In the genomic region with DNA sequence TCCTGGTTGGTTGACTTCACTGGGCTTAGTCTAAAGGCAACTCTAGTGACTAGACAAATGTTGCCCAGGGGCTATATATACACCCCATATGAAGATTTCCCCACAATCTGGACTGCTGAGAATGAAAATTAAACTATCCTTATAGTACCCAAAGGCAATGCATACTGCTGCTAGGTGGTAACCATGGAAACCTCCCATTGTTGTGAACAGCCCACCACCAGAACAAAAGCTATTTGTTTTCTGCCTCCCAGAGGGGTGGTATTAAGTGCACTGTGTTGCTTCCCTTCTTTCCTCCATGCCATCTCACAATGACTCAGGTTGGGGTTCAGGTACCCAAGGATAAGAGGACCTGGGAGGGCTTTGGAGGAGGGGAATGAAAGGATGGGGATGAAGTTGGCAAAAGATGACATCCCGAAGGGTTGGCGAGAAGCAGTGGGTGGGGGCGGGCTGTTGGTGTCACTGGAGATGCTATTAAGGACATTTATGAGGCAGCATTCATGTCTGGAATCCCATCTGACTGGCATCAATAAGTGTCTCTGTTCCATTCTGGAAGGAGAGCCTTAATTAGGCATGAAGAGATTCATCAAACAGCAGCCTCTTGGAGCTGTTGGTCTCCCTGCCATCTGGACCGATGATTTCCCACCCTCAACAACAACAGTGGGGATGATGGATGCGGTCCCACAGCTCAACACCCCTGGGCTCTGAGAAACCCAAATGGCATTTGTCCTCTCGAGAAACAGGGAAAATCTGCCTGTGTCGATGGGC, we compare ENCODE assay signal across 19 mouse cellular contexts.
DNase-seq lines count a peak whose midpoint lies in the region; ATAC-seq and TF ChIP-seq lines count a peak whose summit lies in the region.
"Had no signal": no experiment of that assay in that cellular context is flagged by ENCODE, and none has a peak within 500 bp of the region (broad histone marks: within the 10 kb centered on the region; RNA-seq: fewer than 3 reads in every experiment).

No protein-coding gene starts in this region.

- no peak overlapping the region for H3K4me2 ChIP-seq in forebrain, embryonic 14.5 days (ENCODE audit: low read length)
- no peak overlapping the region for H3K4me2 ChIP-seq in forebrain, embryonic 12.5 days
- H3K4me2 ChIP-seq in forebrain, postnatal 0 days (ENCODE audit: low read depth), result no peak overlapping the region
- H3K4me2 ChIP-seq in hindbrain, postnatal 0 days (ENCODE audit: low read depth, low read length), result no peak overlapping the region
- H3K4me2 ChIP-seq: limb, embryonic 15.5 days; stomach, embryonic 15.5 days had no signal

- no peak overlapping the region for H3K9ac ChIP-seq in forebrain, embryonic 14.5 days (ENCODE audit: low read length)
- no peak overlapping the region for H3K9ac ChIP-seq in forebrain, embryonic 12.5 days
- no peak overlapping the region for H3K9ac ChIP-seq in forebrain, postnatal 0 days
- H3K9ac ChIP-seq in hindbrain, postnatal 0 days (replicated peaks; ENCODE audit: low read length), result no peak overlapping the region
- H3K9ac ChIP-seq: limb, embryonic 15.5 days; stomach, embryonic 15.5 days had no signal

- H3K27me3 ChIP-seq in forebrain, embryonic 14.5 days (replicated peaks; ENCODE audit: control insufficient read depth, insufficient read depth, low read length), result no peaks in the 10 kb centered on the region
- H3K27me3 ChIP-seq in forebrain, embryonic 12.5 days, result no peaks in the 10 kb centered on the region
- no peaks in the 10 kb centered on the region for H3K27me3 ChIP-seq in forebrain, postnatal 0 days (ENCODE audit: insufficient read depth, low read length)
- H3K27me3 ChIP-seq in hindbrain, postnatal 0 days (ENCODE audit: insufficient read depth, low read length), result no peaks in the 10 kb centered on the region
- H3K27me3 ChIP-seq: limb, embryonic 15.5 days; stomach, embryonic 15.5 days had no signal

- DNase-seq in forebrain, embryonic 14.5 days (ENCODE audit: low spot score), result peak; percentile 36
- peak; percentile 10 for DNase-seq in R1 (ENCODE audit: low read depth, low spot score)
- DNase-seq in forebrain, postnatal 0 days, result peak; percentile 43
- DNase-seq in hindbrain, postnatal 0 days (ENCODE audit: low spot score), result peak; percentile 44
- DNase-seq in adrenal gland, adult 8-10 months, result no peak
- DNase-seq in right cerebral cortex, postnatal 4 days, result no peak
- DNase-seq in kidney, postnatal 10 days, result no peak
- DNase-seq: adrenal gland, adult 2 months; cerebellum, adult 18-20 months; heart, adult 11 months; heart, postnatal 4 days; kidney, adult 11 months; kidney, postnatal 14 days; lung, postnatal 10 days; thymus, adult 2 months had no signal

- peaks cover 11% of the 10 kb centered on the region for H3K4me1 ChIP-seq in forebrain, embryonic 14.5 days (ENCODE audit: control insufficient read depth, insufficient read depth, low read length)
- H3K4me1 ChIP-seq in forebrain, embryonic 12.5 days, result peaks cover 19% of the 10 kb centered on the region
- no peaks in the 10 kb centered on the region for H3K4me1 ChIP-seq in forebrain, postnatal 0 days (ENCODE audit: insufficient read depth)
- peaks cover 5% of the 10 kb centered on the region; the same call in 1 of the 2 replicates for H3K4me1 ChIP-seq in hindbrain, postnatal 0 days (ENCODE audit: insufficient read depth, low read length)

- no peaks in the 10 kb centered on the region for H3K9me3 ChIP-seq in forebrain, embryonic 14.5 days (replicated peaks; ENCODE audit: control insufficient read depth, low read length)
- H3K9me3 ChIP-seq in forebrain, embryonic 12.5 days, result no peaks in the 10 kb centered on the region
- H3K9me3 ChIP-seq in forebrain, postnatal 0 days (ENCODE audit: low read length), result no peaks in the 10 kb centered on the region
- no peaks in the 10 kb centered on the region for H3K9me3 ChIP-seq in hindbrain, postnatal 0 days (ENCODE audit: low read length)
- H3K9me3 ChIP-seq: limb, embryonic 15.5 days; stomach, embryonic 15.5 days had no signal

- WGBS in forebrain, embryonic 14.5 days, result 65% methylated on average over 7 of the region's 7 CpGs
- 87% methylated on average over 7 of the region's 7 CpGs for WGBS in forebrain, embryonic 12.5 days
- 58% methylated on average over 7 of the region's 7 CpGs for WGBS in forebrain, postnatal 0 days
- 30% methylated on average over 7 of the region's 7 CpGs for WGBS in hindbrain, postnatal 0 days

- H3K36me3 ChIP-seq in forebrain, embryonic 14.5 days (ENCODE audit: control insufficient read depth, insufficient read depth, low read length), result peaks cover 30% of the 10 kb centered on the region
- H3K36me3 ChIP-seq in forebrain, embryonic 12.5 days (replicated peaks), result peaks cover 37% of the 10 kb centered on the region
- H3K36me3 ChIP-seq in forebrain, postnatal 0 days (ENCODE audit: insufficient read depth), result peaks cover 34% of the 10 kb centered on the region
- H3K36me3 ChIP-seq in hindbrain, postnatal 0 days (ENCODE audit: insufficient read depth, low read length), result no peaks in the 10 kb centered on the region
- H3K36me3 ChIP-seq: stomach, embryonic 15.5 days had no signal

- no peak overlapping the region for H3K4me3 ChIP-seq in forebrain, embryonic 14.5 days (ENCODE audit: low read depth, low read length)
- no peak overlapping the region for H3K4me3 ChIP-seq in forebrain, embryonic 12.5 days (replicated peaks)
- no peak overlapping the region for H3K4me3 ChIP-seq in forebrain, postnatal 0 days (ENCODE audit: low read depth, low read length)
- H3K4me3 ChIP-seq in hindbrain, postnatal 0 days (ENCODE audit: low read length), result no peak overlapping the region
- H3K4me3 ChIP-seq: limb, embryonic 15.5 days; myocyte; stomach, embryonic 15.5 days had no signal

- no peak overlapping the region for H3K27ac ChIP-seq in forebrain, embryonic 14.5 days (ENCODE audit: low read depth, low read length)
- no peak overlapping the region for H3K27ac ChIP-seq in forebrain, embryonic 12.5 days
- 0 out of 2 replicates have a peak overlapping the region, but pooled peaks have one; percentile 35 for H3K27ac ChIP-seq in forebrain, postnatal 0 days (ENCODE audit: low read depth, low read length)
- H3K27ac ChIP-seq in hindbrain, postnatal 0 days, result no peak overlapping the region; the same call in 1 of the 2 replicates
- H3K27ac ChIP-seq: limb, embryonic 15.5 days; stomach, embryonic 15.5 days had no signal

- peak; percentile 36; the same call in 1 of the 2 replicates for ATAC-seq in forebrain, embryonic 14.5 days
- ATAC-seq in forebrain, embryonic 12.5 days (ENCODE audit: low FRiP score), result no peak
- ATAC-seq in forebrain, postnatal 0 days, result peak; percentile 50
- ATAC-seq in hindbrain, postnatal 0 days, result 0 out of 2 replicates have a peak, but pooled peaks have one; percentile 25

- TF ChIP-seq CTCF in forebrain, postnatal 0 days (IDR thresholded peaks at IDR 0.05; ENCODE audit: low read depth), result no peak
- TF ChIP-seq CTCF in hindbrain, postnatal 0 days (IDR thresholded peaks at IDR 0.05; ENCODE audit: low read depth), result no peak

Comparison
In these comparisons a context has a peak if more than half of its experiments do, and no peak if none do; other contexts are left out.
1. DNase-seq: peak in forebrain, embryonic 14.5 days (single experiment), R1 (single experiment), forebrain, postnatal 0 days (single experiment) and hindbrain, postnatal 0 days (single experiment); none in adrenal gland, adult 8-10 months (single experiment), right cerebral cortex, postnatal 4 days (single experiment) and kidney, postnatal 10 days (single experiment).